Mouse (Mus musculus) heart, adult 2 months (tissue): ENCODE results near the gene Shld2.

ENCODE experiments used
- CTCF ChIP-seq: fragments of 200-600 bp; IDR thresholded peaks from 2 replicates; pipeline ENCODE4 v1.8.1; 2022; ENCODE audit warnings: antibody characterized with exemption, mild to moderate bottlenecking, moderate library complexity
- POLR2A ChIP-seq: fragments of 200-500 bp; IDR thresholded peaks from 2 replicates; pipeline ENCODE4 v1.6.1; 2011; ENCODE audit warnings: mild to moderate bottlenecking, low read depth, low read length, control low read depth; ENCODE audit not compliant: insufficient read depth

GRCm38 (mm10) chr14:34348301-34348700, 38.0 kb upstream of the Shld2 start:
- no peak for TF ChIP-seq CTCF
- TF ChIP-seq POLR2A = no peak
